Mouse (Mus musculus) A20 (cell line): ENCODE measurements at regions not wholly inside any gene's neighbourhood (a gene's known extent, or its start where the extent isn't known, plus 50 kb on each side); places are given as distances from the start of the nearest gene placed in this dataset.
"Not testable (repeated sequence)": the region's sequence is repeated elsewhere in the genome, so short reads cannot be mapped to it uniquely, and the experiment has no call there.

Source experiments
- DNase-seq: peaks from one replicate; pipeline ENCODE4 v3.0.0-alpha.2; 2011; ENCODE audit warnings: low read depth, low spot score

GRCm38 (mm10) chr3:110880472-110880871 lies 629.7 kb upstream of the Prmt6 start:
- DNase-seq, result not testable (repeated sequence)

- peak; percentile 17 for DNase-seq
Measured at GRCm38 (mm10) chr3:110865989-110866388, 615.2 kb upstream of the Prmt6 start.

GRCm38 (mm10) chr3:110847222-110847621 lies 596.4 kb upstream of the Prmt6 start:
- DNase-seq, result no peak

GRCm38 (mm10) chr3:110820709-110821401 lies 570.1 kb upstream of the Prmt6 start:
- no peak for DNase-seq

- no peak for DNase-seq
Measured at GRCm38 (mm10) chr3:110789009-110789586, 538.3 kb upstream of the Prmt6 start.

GRCm38 (mm10) chr3:110755266-110755665 lies 504.5 kb upstream of the Prmt6 start:
- no peak for DNase-seq

- no peak for DNase-seq
Measured at GRCm38 (mm10) chr3:110746273-110746672, 495.5 kb upstream of the Prmt6 start.

- no peak for DNase-seq
Measured at GRCm38 (mm10) chr3:110700122-110700521, 449.3 kb upstream of the Prmt6 start.

- no peak for DNase-seq
Measured at GRCm38 (mm10) chr3:110667525-110668005, 416.8 kb upstream of the Prmt6 start.

GRCm38 (mm10) chr3:110666992-110667391 lies 416.2 kb upstream of the Prmt6 start:
- DNase-seq, result no peak

- DNase-seq, result no peak
Measured at GRCm38 (mm10) chr3:110657495-110658105, 406.8 kb upstream of the Prmt6 start.

- no peak for DNase-seq
Measured at GRCm38 (mm10) chr3:110626326-110626725, 375.5 kb upstream of the Prmt6 start.

GRCm38 (mm10) chr3:110599175-110599853 lies 348.5 kb upstream of the Prmt6 start:
- no peak for DNase-seq

- no peak for DNase-seq
Measured at GRCm38 (mm10) chr3:110582766-110583165, 332.0 kb upstream of the Prmt6 start.

- DNase-seq, result no peak
Measured at GRCm38 (mm10) chr3:110579261-110579660, 328.5 kb upstream of the Prmt6 start.

- no peak for DNase-seq
Measured at GRCm38 (mm10) chr3:110567187-110567586, 316.4 kb upstream of the Prmt6 start.

- no peak for DNase-seq
Measured at GRCm38 (mm10) chr3:110547326-110547725, 296.5 kb upstream of the Prmt6 start.

GRCm38 (mm10) chr3:110538275-110538674 lies 287.5 kb upstream of the Prmt6 start:
- DNase-seq, result no peak
